Mouse (Mus musculus): Measurements from ENCODE around the gene Btbd18.

DNA sequence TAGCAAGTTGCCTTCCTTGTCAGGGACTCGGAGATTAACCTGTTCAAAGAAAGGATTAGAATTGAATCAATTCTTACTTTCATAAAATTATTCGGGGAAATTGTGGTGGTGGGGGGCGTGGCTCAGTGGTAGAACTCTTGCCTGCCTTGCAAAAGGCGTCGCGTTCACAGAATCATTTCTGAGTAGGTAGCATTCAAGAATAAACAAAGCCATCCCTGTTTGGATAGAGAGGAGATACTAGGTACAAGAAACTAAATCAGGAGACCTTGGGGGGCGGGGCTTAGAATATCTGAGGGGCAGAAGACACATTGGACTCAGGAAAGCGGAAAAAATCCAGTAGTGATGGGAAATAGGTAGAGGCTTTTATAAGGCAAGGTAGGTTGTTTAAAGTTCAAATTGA is 20.1 kb downstream of the Btbd18 start, which contains the start of gene Tmx2:
- TF ChIP-seq POLR2A (IDR thresholded peaks at IDR 0.05; ENCODE audit: low read depth, low read length) (no peak), HCFC1 (IDR thresholded peaks at IDR 0.05; ENCODE audit: low read depth, low read length) (no peak), RAD21 (IDR thresholded peaks at IDR 0.05; ENCODE audit: low read depth, low read length) (no peak), GABPA (IDR thresholded peaks at IDR 0.05; ENCODE audit: insufficient replicate concordance, low read depth, low read length) (no peak), EP300 (IDR thresholded peaks at IDR 0.05; ENCODE audit: low read length) (no peak), ZMIZ1 (IDR thresholded peaks at IDR 0.05; ENCODE audit: low read depth, low read length) (no peak)

Measured in CH12.LX (cell line).